Mouse (Mus musculus) MEL (cell line): ENCODE measurements around the gene Slc25a19. TPM values are rescaled to one million over a fixed set of nuclear protein-coding genes. Genes with fewer than 3 reads are reported as not detected.
A peak's percentile ranks its signal among the peaks of the same experiment; 100 is the strongest.
"Not testable (repeated sequence)": the region's sequence is repeated elsewhere in the genome, so short reads cannot be mapped to it uniquely, and the experiment has no call there.

ENCODE experiments used
- DNase-seq: peaks from one replicate; pipeline ENCODE4 v3.0.0; 2011; ENCODE audit warnings: low read depth, low spot score
- H3K27ac ChIP-seq: 2 replicates; pipeline ENCODE4 v1.5.1; 2012; ENCODE audit warnings: low read depth, mild to moderate bottlenecking, control low read depth, low read length, moderate library complexity; ENCODE audit not compliant: control insufficient read depth
- H3K27me3 ChIP-seq, 2 experiments: fragments of 150-350 bp in 1 of 2; sonication (generic) in 1 of 2; 2 replicates each; pipeline ENCODE4 v1.6.1; 2012; ENCODE audit warnings: low read length in 2 of 2, mild to moderate bottlenecking in 2 of 2, improper control_type of control experiment in 1 of 2, moderate library complexity in 1 of 2; ENCODE audit not compliant: insufficient read depth in 2 of 2, control insufficient read depth in 1 of 2
- H3K36me3 ChIP-seq, 2 experiments: 2 replicates each; pipeline ENCODE4 v1.6.1; 2012 to 2014; ENCODE audit warnings: low read length in 2 of 2, improper control_type of control experiment in 1 of 2, inconsistent platforms in 1 of 2, mild to moderate bottlenecking in 1 of 2; ENCODE audit not compliant: insufficient read depth in 2 of 2, control insufficient read depth in 1 of 2
- H3K4me1 ChIP-seq, 2 experiments: fragments of 150-350 bp in 1 of 2; sonication (generic) in 1 of 2; 2 replicates each; pipeline ENCODE4 v1.6.1; 2012; ENCODE audit warnings: low read length in 2 of 2, improper control_type of control experiment in 1 of 2, mild to moderate bottlenecking in 1 of 2; ENCODE audit not compliant: insufficient read depth in 2 of 2, control insufficient read depth in 1 of 2
- H3K4me3 ChIP-seq, 2 experiments: fragments of 150-350 bp in 1 of 2; sonication (generic) in 1 of 2; 2 replicates each; pipeline ENCODE4 v1.5.1; 2012; ENCODE audit warnings: low read depth in 2 of 2, low read length in 2 of 2, mild to moderate bottlenecking in 2 of 2, moderate library complexity in 2 of 2, control low read depth in 1 of 2, improper control_type of control experiment in 1 of 2; ENCODE audit not compliant: control insufficient read depth in 1 of 2, insufficient read depth in 1 of 2
- H3K79me2 ChIP-seq: 2 replicates; pipeline ENCODE4 v1.6.1; 2012; ENCODE audit warnings: mild to moderate bottlenecking, low read length, moderate library complexity; ENCODE audit not compliant: control insufficient read depth, poor library complexity, insufficient read depth
- H3K9ac ChIP-seq: 2 replicates; pipeline ENCODE4 v1.6.1; 2012; ENCODE audit warnings: low read depth, mild to moderate bottlenecking, control low read depth, low read length, moderate library complexity; ENCODE audit not compliant: control insufficient read depth, poor library complexity, severe bottlenecking
- H3K9me3 ChIP-seq: fragments of 150-350 bp; sonication (generic); replicated peaks from 2 replicates; pipeline ENCODE4 v1.6.1; 2012; ENCODE audit warnings: mild to moderate bottlenecking, low read length, improper control_type of control experiment, moderate library complexity; ENCODE audit not compliant: insufficient read depth
- CTCF ChIP-seq, 3 experiments: IDR thresholded peaks in 2 of 3; conservative IDR thresholded peaks in 1 of 3; 2 replicates each; pipeline ENCODE4 v1.5.1; 2011 to 2012; ENCODE audit warnings: low read length in 3 of 3, low read depth in 2 of 3, mild to moderate bottlenecking in 2 of 3, improper control_type of control experiment in 1 of 3, inconsistent platforms in 1 of 3, mixed read lengths in 1 of 3, moderate library complexity in 1 of 3; ENCODE audit not compliant: control insufficient read depth in 1 of 3, insufficient read depth in 1 of 3, poor library complexity in 1 of 3, severe bottlenecking in 1 of 3
- GATA1 ChIP-seq: IDR thresholded peaks from 2 replicates; pipeline ENCODE4 v1.6.1; 2011; ENCODE audit warnings: low read depth, low read length, improper control_type of control experiment
- HCFC1 ChIP-seq: IDR thresholded peaks from 2 replicates; pipeline ENCODE4 v1.6.1; 2012; ENCODE audit warnings: low read depth, mild to moderate bottlenecking, inconsistent platforms, low read length, improper control_type of control experiment, moderate library complexity
- MAFK ChIP-seq: IDR thresholded peaks from 2 replicates; pipeline ENCODE4 v1.6.1; 2011; ENCODE audit warnings: low read depth, mild to moderate bottlenecking, low read length, improper control_type of control experiment, borderline replicate concordance
- MXI1 ChIP-seq: IDR thresholded peaks from 2 replicates; pipeline ENCODE4 v1.6.1; 2011; ENCODE audit warnings: mild to moderate bottlenecking, low read depth, low read length, improper control_type of control experiment
- MYB ChIP-seq: IDR thresholded peaks from 2 replicates; pipeline ENCODE4 v1.6.1; 2011; ENCODE audit warnings: mild to moderate bottlenecking, low read depth, low read length, improper control_type of control experiment
- NRF1 ChIP-seq: IDR thresholded peaks from 2 replicates; pipeline ENCODE4 v1.6.1; 2014; ENCODE audit warnings: low read depth, mild to moderate bottlenecking, inconsistent platforms, low read length, improper control_type of control experiment, moderate library complexity; ENCODE audit not compliant: poor library complexity, insufficient read depth, severe bottlenecking
- POLR2A ChIP-seq, 2 experiments: IDR thresholded peaks; 2 replicates each; pipeline ENCODE4 v1.6.1; 2011 to 2012; ENCODE audit warnings: low read length in 2 of 2, mild to moderate bottlenecking in 2 of 2, control low read depth in 1 of 2, improper control_type of control experiment in 1 of 2, low read depth in 1 of 2, moderate library complexity in 1 of 2; ENCODE audit not compliant: control insufficient read depth in 1 of 2, insufficient read depth in 1 of 2, poor library complexity in 1 of 2
- POLR2AphosphoS2 ChIP-seq: IDR thresholded peaks from 2 replicates; pipeline ENCODE4 v1.6.1; 2011; ENCODE audit warnings: low read length, improper control_type of control experiment
- RAD21 ChIP-seq: IDR thresholded peaks from 2 replicates; pipeline ENCODE4 v1.6.1; 2011; ENCODE audit warnings: mild to moderate bottlenecking, low read depth, low read length, improper control_type of control experiment
- SIN3A ChIP-seq: IDR thresholded peaks from 2 replicates; pipeline ENCODE4 v1.6.1; 2012; ENCODE audit warnings: low read length, improper control_type of control experiment, inconsistent platforms
- USF2 ChIP-seq, 2 experiments: IDR thresholded peaks; 2 replicates each; pipeline ENCODE4 v1.6.1; 2011 to 2012; ENCODE audit warnings: improper control_type of control experiment in 2 of 2, low read length in 2 of 2, borderline replicate concordance in 1 of 2, inconsistent platforms in 1 of 2, low read depth in 1 of 2, mild to moderate bottlenecking in 1 of 2; ENCODE audit not compliant: insufficient read depth in 1 of 2
- ZC3H11A ChIP-seq: IDR thresholded peaks from 2 replicates; pipeline ENCODE4 v1.6.1; 2012; ENCODE audit warnings: low read depth, mild to moderate bottlenecking, inconsistent platforms, low read length, improper control_type of control experiment
- polyA plus RNA-seq, 2 experiments: library from polyadenylated mRNA; stranded (reverse) in 1 of 2; unstranded in 1 of 2; fragments of >175 nt in 1 of 2; fragments of >200 nt in 1 of 2; gene quantifications; 2 replicates each; pipeline versions ENCODE4 v1.2.1 to v1.2.4; 2012; ENCODE audit warnings: low replicate concordance in 2 of 2, low read depth in 1 of 2; ENCODE audit not compliant: insufficient read length in 2 of 2, insufficient read depth in 1 of 2, missing spikeins in 1 of 2
- total RNA-seq: library from RNA; depleted of rRNA; stranded (reverse); fragments of 300-350 nt; gene quantifications from 2 replicates; pipeline ENCODE4 v1.2.3, GENCODE M21; 2012

The Slc25a19 gene
- total and polyA plus RNA-seq, 3 experiments: 35.3 to 43.1 TPM; not detected in 1

DNA sequence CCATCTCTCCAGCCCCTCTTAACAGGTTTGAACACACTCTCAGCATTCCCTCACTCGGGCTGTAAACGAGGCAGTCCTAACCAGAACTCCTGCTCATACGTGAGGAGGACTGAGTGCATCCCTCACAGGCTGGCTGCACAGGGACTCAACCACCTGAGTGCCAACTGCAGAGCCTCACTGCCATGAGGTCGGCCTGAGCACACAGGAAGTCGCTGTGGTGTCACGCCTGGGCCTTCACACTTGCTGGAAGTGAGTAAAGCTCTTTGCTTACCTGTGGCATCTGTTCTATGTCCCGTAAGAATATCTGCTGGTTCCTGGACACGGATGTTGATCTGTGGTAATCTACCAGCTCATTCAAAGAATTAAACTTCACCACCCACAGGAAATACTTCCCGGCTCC lies 18.3 kb upstream of the Slc25a19 start:
- Histone ChIP-seq H3K9me3 (no peaks in the 10 kb centered on the region), H3K4me3 (no peak overlapping the region), H3K79me2 (no peaks in the 10 kb centered on the region; the same call in 1 of the 2 replicates), H3K36me3 (peaks cover 16 to 20% of the 10 kb centered on the region in 2 experiments), H3K27me3 (no peaks in the 10 kb centered on the region), H3K27ac (no peak overlapping the region), H3K9ac (no peak overlapping the region), H3K4me1 (peaks cover 3 to 15% of the 10 kb centered on the region in 2 experiments; a peak in 3 of 4 replicates)
- DNase-seq: no peak
- TF ChIP-seq HCFC1: no peak
- no peak for TF ChIP-seq ZC3H11A
- no peak for TF ChIP-seq CTCF (IDR thresholded peaks at IDR 0.05 in 2 of 3, conservative IDR thresholded peaks at IDR 0.05 in 1 of 3; ENCODE audit: control insufficient read depth in 1 of 3, insufficient read depth in 1 of 3, low read depth in 2 of 3, low read length in 3 of 3, poor library complexity in 1 of 3, severe bottlenecking in 1 of 3)
- TF ChIP-seq MYB: no peak
- TF ChIP-seq RAD21: no peak
- no peak for TF ChIP-seq USF2 (IDR thresholded peaks at IDR 0.05; ENCODE audit: borderline replicate concordance in 1 of 2, insufficient read depth in 1 of 2, low read depth in 1 of 2, low read length in 2 of 2)
- TF ChIP-seq GATA1: no peak
- TF ChIP-seq SIN3A: no peak
- TF ChIP-seq MAFK: no peak
- no peak for TF ChIP-seq POLR2AphosphoS2
- no peak for TF ChIP-seq NRF1

DNA sequence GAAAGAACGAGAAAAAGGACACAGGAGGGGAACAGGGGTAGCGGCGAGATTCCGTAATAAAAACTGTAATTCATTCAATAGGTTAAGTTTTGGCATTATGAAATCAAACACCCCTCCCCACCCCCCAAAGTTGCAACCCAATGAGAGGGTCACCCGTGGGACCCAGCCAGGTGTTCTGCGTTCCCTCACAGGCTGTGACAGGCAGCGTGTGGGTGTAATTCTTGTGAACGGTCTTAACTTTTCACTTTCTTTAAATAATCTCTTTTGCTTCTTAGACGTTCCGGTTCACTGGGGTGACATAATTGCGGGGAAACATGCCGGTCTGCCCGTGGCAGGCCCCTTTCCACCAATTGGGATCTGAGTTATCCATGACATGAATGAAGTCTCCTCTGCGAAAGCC lies 17.4 kb upstream of the Slc25a19 start:
- H3K36me3 ChIP-seq: peaks cover 14 to 25% of the 10 kb centered on the region in 2 experiments
- H3K4me1 ChIP-seq: peaks cover 7 to 23% of the 10 kb centered on the region in 2 experiments; a peak in 3 of 4 replicates
- not testable (repeated sequence) for H3K27ac ChIP-seq, DNase-seq, H3K4me3 ChIP-seq, H3K9me3 ChIP-seq, H3K9ac ChIP-seq, H3K79me2 ChIP-seq, H3K27me3 ChIP-seq

DNA sequence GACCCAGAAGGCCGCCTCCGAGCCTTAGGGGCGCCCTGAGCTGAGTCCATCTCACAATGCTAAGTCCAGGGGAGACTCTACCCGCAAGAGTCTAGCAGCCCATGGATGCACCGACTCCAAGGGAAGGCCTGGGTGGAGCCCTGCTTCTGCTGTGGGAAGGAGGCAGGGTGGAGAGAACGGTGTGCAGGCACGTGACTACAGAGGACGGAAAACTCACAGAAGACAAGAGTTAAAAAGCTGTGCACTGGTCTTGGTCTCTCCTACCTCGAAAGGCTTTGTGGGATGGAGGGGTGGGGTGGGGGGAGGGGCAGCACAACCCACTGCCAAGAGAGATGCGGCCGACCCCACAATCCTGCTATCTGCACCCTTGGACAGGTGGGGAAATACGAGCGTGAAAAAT lies 16.2 kb upstream of the Slc25a19 start:
- peaks cover 10 to 32% of the 10 kb centered on the region in 2 experiments for H3K36me3 ChIP-seq
- no peaks in the 10 kb centered on the region for H3K79me2 ChIP-seq
- H3K4me3 ChIP-seq: no peak overlapping the region
- TF ChIP-seq MXI1 (no peak), POLR2A (IDR thresholded peaks at IDR 0.05; ENCODE audit: control insufficient read depth in 1 of 2, insufficient read depth in 1 of 2, low read depth in 1 of 2, low read length in 2 of 2, poor library complexity in 1 of 2) (peak in 1 of 2 experiments; percentile 10; a peak in 1 of 4 replicates)
- no peak overlapping the region for H3K27ac ChIP-seq
- H3K4me1 ChIP-seq: peaks cover 11 to 34% of the 10 kb centered on the region in 2 experiments
- H3K9me3 ChIP-seq: no peaks in the 10 kb centered on the region
- no peak for DNase-seq
- no peak overlapping the region for H3K9ac ChIP-seq
- H3K27me3 ChIP-seq: no peaks in the 10 kb centered on the region
